Mouse (Mus musculus) neural tube, embryonic 15.5 days (tissue): ENCODE data around the gene Cox7a2l. TPM values are rescaled to one million over a fixed set of nuclear protein-coding genes. Genes with fewer than 3 reads are reported as not detected.

ENCODE experiments used
- ATAC-seq: fragments of 200-750 bp; cut with Nextera tagmentation; 2 replicates; pipeline ENCODE4 v1.8.0; 2017; ENCODE audit warnings: mild to moderate bottlenecking, moderate TSS enrichment, moderate library complexity; ENCODE audit not compliant: low FRiP score
- H3K27ac ChIP-seq: fragments of 300-500 bp; sonication (generic); replicated peaks from 2 replicates; pipeline ENCODE4 v1.5.1; 2015; ENCODE audit warnings: mild to moderate bottlenecking, inconsistent platforms
- H3K27me3 ChIP-seq: fragments of 300-500 bp; sonication (generic); replicated peaks from 2 replicates; pipeline ENCODE4 v1.6.1; 2015; ENCODE audit warnings: inconsistent platforms
- H3K36me3 ChIP-seq: fragments of 300-500 bp; sonication (generic); 2 replicates; pipeline ENCODE4 v1.6.1; 2015; ENCODE audit warnings: inconsistent platforms
- H3K4me1 ChIP-seq: fragments of 300-500 bp; sonication (generic); 2 replicates; pipeline ENCODE4 v1.6.1; 2015; ENCODE audit warnings: inconsistent platforms
- H3K4me2 ChIP-seq: fragments of 300-500 bp; sonication (generic); 2 replicates; pipeline ENCODE4 v1.6.1; 2015; ENCODE audit warnings: inconsistent platforms, mild to moderate bottlenecking, moderate library complexity
- H3K4me3 ChIP-seq: fragments of 300-500 bp; sonication (generic); replicated peaks from 2 replicates; pipeline ENCODE4 v1.5.1; 2015; ENCODE audit warnings: mild to moderate bottlenecking, inconsistent platforms
- H3K9ac ChIP-seq: fragments of 300-500 bp; sonication (generic); replicated peaks from 2 replicates; pipeline ENCODE4 v1.6.1; 2015; ENCODE audit warnings: mild to moderate bottlenecking, inconsistent platforms
- H3K9me3 ChIP-seq: fragments of 300-500 bp; sonication (generic); replicated peaks from 2 replicates; pipeline ENCODE4 v1.6.1; 2016; ENCODE audit warnings: inconsistent platforms
- WGBS: fragments of 180-500 bp; shearing (Covaris S2); methylation state at CpG from one replicate; pipeline ENCODE4 v1.1.7; 2015; ENCODE audit warnings: mixed read lengths; 5-methylcytosine and 5-hydroxymethylcytosine counted together
- polyA plus RNA-seq: library from polyadenylated mRNA; unstranded; fragments of >200 nt; fragmentation: Nextera tagmentation; extraction: Ambion mirVana; gene quantifications from 2 replicates; pipeline ENCODE4 v1.2.1, GENCODE M21; 2015

Cox7a2l gene
- polyA plus RNA-seq, 1 experiment from 2014 or later, result 199 TPM

- H3K4me2 ChIP-seq, result no peak overlapping the region
- no peak overlapping the region for H3K4me3 ChIP-seq
- WGBS, result 95% methylated on average over 7 of the region's 7 CpGs
- no peak overlapping the region for H3K27ac ChIP-seq
- no peak for ATAC-seq
- no peaks in the 10 kb centered on the region for H3K9me3 ChIP-seq
- H3K9ac ChIP-seq, result no peak overlapping the region
- H3K4me1 ChIP-seq, result no peaks in the 10 kb centered on the region
- H3K36me3 ChIP-seq, result peaks cover 27% of the 10 kb centered on the region
- H3K27me3 ChIP-seq, result no peaks in the 10 kb centered on the region
Measured at GRCm38 (mm10) chr17:83482817-83483536, 34.2 kb downstream of the Cox7a2l start.

GRCm38 (mm10) chr17:83481551-83481950, 35.6 kb downstream of the Cox7a2l start:
- no peaks in the 10 kb centered on the region for H3K9me3 ChIP-seq
- H3K36me3 ChIP-seq, result peaks cover 41% of the 10 kb centered on the region
- no peak overlapping the region for H3K9ac ChIP-seq
- no peak overlapping the region for H3K4me3 ChIP-seq
- no peak overlapping the region for H3K27ac ChIP-seq
- ATAC-seq, result no peak
- no peaks in the 10 kb centered on the region for H3K4me1 ChIP-seq
- no peak overlapping the region for H3K4me2 ChIP-seq
- no peaks in the 10 kb centered on the region for H3K27me3 ChIP-seq
- WGBS, result 83% methylated on average over 7 of the region's 7 CpGs

- H3K27me3 ChIP-seq, result no peaks in the 10 kb centered on the region
- no peak overlapping the region for H3K4me3 ChIP-seq
- ATAC-seq, result no peak
- WGBS, result 95% methylated on average over 12 of the region's 12 CpGs
- peaks cover 70% of the 10 kb centered on the region for H3K36me3 ChIP-seq
- H3K27ac ChIP-seq, result no peak overlapping the region
- H3K4me1 ChIP-seq, result no peaks in the 10 kb centered on the region
- no peak overlapping the region for H3K9ac ChIP-seq
- H3K9me3 ChIP-seq, result no peaks in the 10 kb centered on the region
- no peak overlapping the region for H3K4me2 ChIP-seq
Measured at GRCm38 (mm10) chr17:83477089-83477488, 40.0 kb downstream of the Cox7a2l start.

DNA sequence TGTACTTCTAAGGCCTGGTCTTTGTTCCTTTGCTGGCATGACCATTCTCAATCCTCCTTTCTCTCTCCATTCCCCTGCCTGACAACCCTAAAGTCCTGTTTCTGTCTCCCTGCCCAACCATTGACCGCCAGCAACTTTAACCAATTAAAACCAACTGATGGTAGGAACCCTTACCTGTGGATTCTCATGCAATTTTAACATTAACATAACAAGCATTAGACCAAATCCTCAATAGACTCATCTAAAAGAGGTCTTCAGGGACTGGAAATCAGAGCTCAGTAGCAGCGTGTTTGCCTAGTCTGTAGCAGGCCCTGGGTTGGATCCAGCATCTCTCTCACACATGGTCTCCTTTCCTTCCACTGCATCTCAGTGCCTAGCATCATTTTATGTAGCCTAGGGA, 47.5 kb downstream of the Cox7a2l start:
- no peak for ATAC-seq
- Histone ChIP-seq H3K4me2 (no peak overlapping the region), H3K4me1 (no peaks in the 10 kb centered on the region), H3K27ac (no peak overlapping the region), H3K4me3 (no peak overlapping the region), H3K9me3 (no peaks in the 10 kb centered on the region), H3K36me3 (peaks cover 37% of the 10 kb centered on the region), H3K27me3 (no peaks in the 10 kb centered on the region), H3K9ac (no peak overlapping the region)
- 86% methylated on average over 2 of the region's 2 CpGs for WGBS

DNA sequence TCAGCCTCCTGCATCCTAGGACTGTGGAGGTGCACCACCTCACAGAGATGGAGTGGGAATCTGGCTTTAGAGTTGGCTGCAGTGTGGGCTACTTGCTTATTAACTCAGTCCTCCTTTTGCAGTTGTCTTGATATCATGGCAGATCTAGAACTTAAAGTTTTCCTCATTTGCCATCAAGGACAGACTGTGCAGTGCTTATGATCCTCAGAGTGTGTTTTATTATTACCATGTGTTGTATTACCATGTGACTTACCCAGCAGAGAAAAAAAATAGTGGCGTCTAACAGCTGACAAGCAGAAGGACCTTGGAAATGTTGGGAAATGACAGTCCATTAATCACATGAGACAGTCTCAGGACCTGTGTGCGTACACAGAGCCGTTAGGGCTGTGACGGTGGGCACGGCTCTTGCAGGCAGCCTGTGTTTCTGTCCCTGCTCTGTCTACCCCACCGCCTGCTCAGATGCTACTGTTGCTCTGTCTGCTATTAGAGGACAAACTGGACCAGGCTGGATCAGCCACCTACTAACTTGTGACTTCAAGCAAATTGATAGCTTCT, 50.4 kb downstream of the Cox7a2l start:
- peaks cover 30% of the 10 kb centered on the region for H3K36me3 ChIP-seq
- H3K27me3 ChIP-seq, result no peaks in the 10 kb centered on the region
- no peak overlapping the region for H3K27ac ChIP-seq
- 67% methylated on average over 6 of the region's 6 CpGs for WGBS
- H3K9me3 ChIP-seq, result no peaks in the 10 kb centered on the region
- no peaks in the 10 kb centered on the region for H3K4me1 ChIP-seq
- no peak overlapping the region for H3K4me2 ChIP-seq
- H3K4me3 ChIP-seq, result no peak overlapping the region
- no peak for ATAC-seq
- H3K9ac ChIP-seq, result no peak overlapping the region

- no peak for ATAC-seq
- no peaks in the 10 kb centered on the region for H3K9me3 ChIP-seq
- 93% methylated on average over 5 of the region's 5 CpGs for WGBS
- no peak overlapping the region for H3K4me3 ChIP-seq
- H3K4me1 ChIP-seq, result no peaks in the 10 kb centered on the region
- no peak overlapping the region for H3K9ac ChIP-seq
- H3K4me2 ChIP-seq, result no peak overlapping the region
- H3K36me3 ChIP-seq, result peaks cover 34% of the 10 kb centered on the region
- no peaks in the 10 kb centered on the region for H3K27me3 ChIP-seq
- no peak overlapping the region for H3K27ac ChIP-seq
Measured at GRCm38 (mm10) chr17:83465969-83466368, 51.2 kb downstream of the Cox7a2l start.

DNA sequence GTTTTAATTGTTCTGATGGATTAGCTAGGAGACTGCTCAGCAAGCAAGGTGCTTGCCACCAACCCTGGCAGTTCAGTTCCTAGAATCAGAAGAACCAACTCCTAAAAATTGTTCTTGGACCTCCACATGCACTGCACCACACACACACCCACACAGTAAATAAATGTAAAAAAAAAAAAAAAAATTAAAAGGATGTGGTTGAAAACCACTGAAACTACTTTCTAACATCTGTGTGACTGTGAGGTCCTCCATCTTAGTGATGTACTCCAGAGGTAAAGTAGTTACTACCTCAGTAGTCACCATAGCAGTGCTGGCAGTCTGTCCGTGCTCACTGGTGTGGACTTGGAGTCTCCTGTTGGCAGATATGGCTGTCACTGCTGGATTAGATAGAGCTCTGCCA, 59.9 kb downstream of the Cox7a2l start:
- Histone ChIP-seq H3K27ac (no peak overlapping the region), H3K4me2 (no peak overlapping the region), H3K4me3 (no peak overlapping the region), H3K36me3 (peaks cover 43% of the 10 kb centered on the region), H3K4me1 (no peaks in the 10 kb centered on the region), H3K27me3 (no peaks in the 10 kb centered on the region), H3K9ac (no peak overlapping the region), H3K9me3 (no peaks in the 10 kb centered on the region)
- WGBS, result 90% methylated on average over 1 of the region's 1 CpGs
- no peak for ATAC-seq

- whole genome bisulfite sequencing, result 75% methylated on average over 5 of the region's 5 CpGs
- H3K27ac ChIP-seq, result no peak overlapping the region
- peaks cover 48% of the 10 kb centered on the region for H3K36me3 ChIP-seq
Measured at GRCm38 (mm10) chr17:83453587-83453986, 63.5 kb downstream of the Cox7a2l start.

DNA sequence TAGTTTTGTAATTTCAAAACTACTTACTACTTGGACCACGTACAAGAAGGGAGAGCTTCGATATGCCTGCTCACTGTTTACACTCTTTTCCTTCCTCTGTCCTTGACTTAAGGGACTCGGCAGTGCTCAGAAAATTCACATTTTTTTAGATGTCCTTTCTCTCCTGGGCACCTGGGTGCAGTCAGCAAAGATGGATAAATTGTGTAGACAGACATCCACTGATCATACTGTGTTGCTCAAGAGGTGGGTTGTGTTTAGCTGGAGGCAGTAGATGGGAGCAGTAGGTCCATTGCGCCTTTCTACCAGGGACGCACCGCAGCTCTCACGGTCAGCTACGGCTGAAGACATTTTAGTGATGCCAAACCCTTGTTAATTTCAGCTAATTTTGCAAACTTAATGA, 64.7 kb downstream of the Cox7a2l start:
- Histone ChIP-seq H3K36me3 (peaks cover 40% of the 10 kb centered on the region), H3K4me2 (no peak overlapping the region), H3K27ac (no peak overlapping the region), H3K9me3 (no peaks in the 10 kb centered on the region), H3K4me3 (no peak overlapping the region), H3K27me3 (no peaks in the 10 kb centered on the region), H3K9ac (no peak overlapping the region), H3K4me1 (no peaks in the 10 kb centered on the region)
- 97% methylated on average over 8 of the region's 8 CpGs for WGBS
- ATAC-seq, result no peak

More at GRCm38 (mm10) chr17:83453587-83453986, 63.5 kb downstream of the Cox7a2l start:
- no peak for ATAC-seq
- no peaks in the 10 kb centered on the region for H3K4me1 ChIP-seq
- no peaks in the 10 kb centered on the region for H3K27me3 ChIP-seq
- H3K4me2 ChIP-seq, result no peak overlapping the region
- H3K4me3 ChIP-seq, result no peak overlapping the region
- H3K9ac ChIP-seq, result no peak overlapping the region
- no peaks in the 10 kb centered on the region for H3K9me3 ChIP-seq

Other genes starting within 250 kb of the Cox7a2l start
- gene Eml4, start 166.4 kb downstream of the Cox7a2l start, polyA plus RNA-seq, result 28.8 and 29.9 TPM in 2 replicates
- gene Kcng3, start 114.6 kb upstream of the Cox7a2l start, polyA plus RNA-seq, result 0.05 and 0.09 TPM in 2 replicates
- 34.8 and 43.2 TPM in 2 replicates for gene Mta3, start 188.8 kb upstream of the Cox7a2l start, polyA plus RNA-seq